Mouse (Mus musculus): ENCODE data around the gene Gin1.

Gene Gin1

DNA sequence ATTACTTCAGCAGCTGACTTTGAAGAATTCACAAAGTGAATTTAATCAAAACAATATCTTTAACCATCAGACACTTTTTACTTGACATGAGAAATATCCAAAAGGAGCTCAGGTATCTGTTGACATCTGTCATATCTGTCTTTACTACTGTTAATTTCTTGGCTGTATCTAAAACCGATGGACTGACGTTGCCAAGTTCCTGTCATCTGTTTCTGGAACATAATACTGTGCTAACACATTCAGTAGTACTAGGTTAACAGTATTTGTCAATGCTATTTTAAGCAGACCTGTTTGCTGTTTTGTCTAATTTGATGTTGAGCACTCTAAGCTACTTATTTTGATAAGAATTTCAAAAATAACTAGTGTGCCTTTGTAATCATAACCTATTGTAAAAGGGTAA is 18.5 kb downstream of the Gin1 start:
- DNase-seq: no peak

DNA sequence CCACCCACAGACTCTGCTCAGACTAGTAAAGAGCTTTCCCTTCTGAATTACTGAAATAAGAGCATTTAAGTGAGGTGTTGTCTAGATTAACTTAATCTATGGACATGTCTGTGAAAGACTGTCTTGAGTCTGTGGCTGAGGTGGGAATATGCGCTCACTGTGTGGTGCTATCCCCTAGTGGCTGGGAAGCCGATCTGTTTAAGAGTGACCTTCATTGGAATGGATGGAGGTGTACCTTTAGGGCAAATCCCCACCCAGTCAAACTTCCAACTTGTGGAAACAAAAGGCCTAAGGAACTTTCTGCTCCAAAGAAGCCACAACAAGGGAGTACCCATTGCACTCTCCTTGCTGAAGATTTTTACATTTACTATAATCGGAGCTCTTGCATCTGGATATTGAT is 24.1 kb downstream of the Gin1 start:
- no peak for DNase-seq

DNA sequence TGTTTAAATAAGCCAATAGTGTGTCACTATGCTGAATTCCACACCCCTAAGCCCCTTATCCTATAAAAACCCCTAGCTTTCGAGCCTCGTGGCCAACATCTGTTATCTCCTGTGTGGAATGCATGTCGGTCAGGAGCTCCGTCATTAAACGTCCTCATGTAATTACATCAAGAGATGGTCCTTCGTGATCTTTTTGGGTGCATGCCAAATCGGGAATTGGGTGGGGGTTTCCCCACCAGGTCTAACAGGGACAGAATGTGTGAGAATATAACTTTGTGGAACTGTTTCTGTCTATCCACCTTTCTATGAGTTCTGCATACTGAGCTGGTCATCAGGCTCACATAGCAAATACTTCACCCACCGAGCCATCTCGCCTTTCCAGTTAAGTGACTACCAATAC is 26.0 kb downstream of the Gin1 start:
- no peak for DNase-seq

GRCm38 (mm10) chr1:97802207-97802902 is 32.4 kb downstream of the Gin1 start:
- DNase-seq: peak in 1 of 2 experiments; percentile 7

DNA sequence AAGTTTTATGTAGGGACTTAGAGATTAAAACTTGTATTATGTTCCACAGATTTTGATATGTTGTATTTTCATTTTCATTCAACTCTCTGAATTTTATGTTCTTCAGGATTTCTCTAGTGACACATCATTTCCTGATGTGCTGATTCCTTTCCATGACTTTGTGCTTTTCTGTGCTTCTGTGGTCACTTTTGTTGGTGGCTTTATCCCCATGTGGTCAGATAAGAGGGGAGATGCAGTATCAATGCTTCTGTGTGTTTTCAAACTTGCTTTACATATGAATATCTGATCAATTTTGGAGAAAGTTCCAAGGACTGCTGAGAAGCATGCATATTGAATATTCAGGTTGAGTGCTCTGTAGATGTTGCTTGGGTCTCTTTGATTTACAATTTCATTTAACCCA is 34.5 kb downstream of the Gin1 start:
- DNase-seq: no peak

GRCm38 (mm10) chr1:97809255-97809912 is 39.4 kb downstream of the Gin1 start:
- peak in 1 of 2 experiments; percentile 52 for DNase-seq

DNA sequence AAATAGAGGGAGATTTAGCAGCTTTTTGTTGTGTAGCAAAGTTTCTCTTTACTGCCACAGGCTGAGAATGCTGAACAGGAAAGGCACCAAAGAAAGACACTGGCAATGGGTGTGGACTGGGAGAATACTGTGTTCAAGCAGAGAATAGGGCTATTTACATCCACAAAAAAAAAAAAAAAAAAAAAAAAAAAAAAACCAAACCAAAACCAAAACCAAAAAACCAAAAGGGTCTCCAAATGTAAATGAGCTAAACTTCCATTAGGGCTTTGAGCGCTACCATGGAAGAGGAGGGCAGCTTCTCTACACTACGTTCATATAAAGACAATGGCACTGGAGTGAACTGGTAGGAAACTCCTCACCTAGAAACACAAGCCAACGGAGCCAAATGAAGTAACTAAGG is 51.3 kb downstream of the Gin1 start:
- no peak for DNase-seq

DNA sequence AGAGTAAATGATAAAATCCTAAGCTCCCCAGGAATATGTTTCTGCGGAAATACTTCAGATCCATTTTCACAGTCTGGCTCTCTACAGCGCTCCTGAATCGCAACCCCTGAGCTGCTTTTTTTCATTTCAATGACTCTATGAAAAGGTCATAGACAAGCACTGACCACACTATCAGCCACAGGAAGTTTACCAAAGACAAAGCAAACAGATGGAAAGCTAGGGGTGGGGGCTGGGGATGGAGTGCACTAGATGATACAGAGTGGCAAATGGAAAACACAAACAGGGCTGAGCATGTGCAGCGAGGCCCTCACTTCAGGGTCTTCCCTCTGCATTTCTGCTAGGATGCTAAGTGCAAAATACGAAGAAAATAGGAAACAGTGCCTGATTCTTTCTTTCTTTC is 52.2 kb downstream of the Gin1 start:
- no peak for DNase-seq

GRCm38 (mm10) chr1:97822904-97823303 is 52.9 kb downstream of the Gin1 start:
- no peak for DNase-seq

DNA sequence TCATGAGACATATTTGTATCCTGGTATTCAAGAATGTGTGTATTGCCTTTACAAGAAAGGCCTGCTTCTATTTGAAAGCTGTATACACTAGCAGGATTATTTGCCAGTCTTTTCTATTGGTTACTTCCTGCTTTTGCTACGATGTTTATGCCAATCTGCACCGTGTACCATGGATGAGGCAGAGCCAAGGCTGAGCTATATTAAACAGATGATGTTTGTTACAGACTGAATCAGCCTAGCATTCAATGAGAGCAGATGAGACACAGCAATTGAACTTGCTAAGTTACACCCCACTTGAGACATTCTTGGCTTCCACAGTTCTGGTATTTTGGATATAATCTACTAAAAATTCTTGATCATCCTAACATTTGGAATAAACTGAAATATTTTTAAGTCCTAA is 57.6 kb downstream of the Gin1 start:
- no peak for DNase-seq

DNA sequence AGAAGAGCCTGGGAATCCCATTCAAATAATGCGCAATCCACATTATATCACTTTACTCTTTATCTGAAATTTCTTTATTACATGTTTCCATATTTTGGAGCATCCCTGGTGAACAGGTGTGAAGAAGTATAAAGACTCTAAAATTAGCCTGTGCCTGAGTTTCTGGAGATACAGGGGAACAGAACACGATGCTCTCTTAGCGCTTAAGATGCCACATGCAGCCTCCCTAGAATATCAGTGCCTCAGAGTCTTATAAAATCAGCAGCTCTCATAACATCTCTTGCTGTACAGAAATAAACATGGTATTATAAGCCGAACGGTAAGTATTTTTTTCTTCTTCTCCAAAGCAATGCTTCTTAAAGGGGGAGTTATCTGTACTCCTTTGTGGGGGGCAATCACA is 58.1 kb downstream of the Gin1 start:
- no peak for DNase-seq

DNA sequence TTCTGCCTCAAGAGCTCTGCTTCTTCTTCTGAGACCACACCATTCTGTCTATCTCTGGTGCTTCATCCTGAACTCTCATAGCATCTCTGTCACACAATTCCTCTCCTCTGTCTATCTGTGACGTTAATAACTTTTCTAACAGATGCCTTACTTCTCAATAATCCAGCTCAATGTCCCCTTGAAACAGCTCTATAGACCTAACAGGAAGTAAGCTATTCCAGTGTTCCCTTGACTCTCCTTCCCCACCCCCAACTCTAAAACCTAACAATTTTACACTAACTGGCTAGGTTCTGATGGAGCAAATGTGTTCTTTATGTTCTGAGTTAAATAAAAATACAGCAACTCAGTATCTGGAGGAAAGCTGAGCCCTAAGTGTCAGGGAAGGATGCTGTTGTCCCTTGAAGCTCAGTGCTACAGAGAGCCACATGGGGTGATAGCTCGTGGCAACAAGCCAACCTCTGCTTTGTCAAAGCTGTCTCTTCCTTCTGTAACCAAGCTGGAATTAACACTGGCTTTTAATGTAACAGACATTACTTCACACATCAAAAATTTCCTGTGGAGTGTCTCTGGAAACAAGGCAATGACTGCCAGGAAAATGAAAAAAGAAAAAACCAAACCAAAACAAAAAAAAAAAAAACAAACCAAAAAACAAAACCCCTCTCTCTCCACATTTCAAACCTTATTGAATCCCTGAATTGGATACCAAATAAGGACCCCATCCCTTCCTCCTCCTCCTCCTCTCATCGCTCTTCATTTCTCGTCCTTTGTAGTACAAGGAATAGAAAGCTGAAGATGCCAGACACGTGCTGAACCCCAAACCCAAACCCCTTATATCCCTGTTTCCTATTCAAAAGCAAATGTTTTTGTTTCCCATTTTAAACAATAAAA is 63.7 kb downstream of the Gin1 start:
- peak; percentile 83 to 89 for DNase-seq

GRCm38 (mm10) chr1:97834354-97834822 is 64.4 kb downstream of the Gin1 start:
- DNase-seq: no peak
